Mouse (Mus musculus) heart, embryonic 15.5 days (tissue): ENCODE results near the gene Clstn2. TPM values are rescaled to one million over a fixed set of nuclear protein-coding genes. Genes with fewer than 3 reads are reported as not detected.

Experiments
- ATAC-seq: fragments of 200-750 bp; cut with Nextera tagmentation; replicated peaks from 2 replicates; pipeline ENCODE4 v1.8.0; 2017; ENCODE audit warnings: low read depth, moderate TSS enrichment; ENCODE audit not compliant: insufficient number of reproducible peaks, insufficient read depth, low FRiP score
- H3K27ac ChIP-seq: fragments of 300-500 bp; sonication (generic); 2 replicates; pipeline ENCODE4 v1.5.1; 2015; ENCODE audit warnings: mild to moderate bottlenecking, inconsistent platforms
- H3K27me3 ChIP-seq: fragments of 300-500 bp; sonication (generic); 2 replicates; pipeline ENCODE4 v1.6.1; 2015; ENCODE audit warnings: inconsistent platforms
- H3K36me3 ChIP-seq: fragments of 300-500 bp; sonication (generic); 2 replicates; pipeline ENCODE4 v1.6.1; 2015; ENCODE audit warnings: mild to moderate bottlenecking, inconsistent platforms
- H3K4me1 ChIP-seq: fragments of 300-500 bp; sonication (generic); replicated peaks from 2 replicates; pipeline ENCODE4 v1.6.1; 2015; ENCODE audit warnings: inconsistent platforms
- H3K4me2 ChIP-seq: fragments of 300-500 bp; sonication (generic); 2 replicates; pipeline ENCODE4 v1.6.1; 2015; ENCODE audit warnings: inconsistent platforms, mild to moderate bottlenecking, moderate library complexity
- H3K4me3 ChIP-seq: fragments of 300-500 bp; sonication (generic); 2 replicates; pipeline ENCODE4 v1.5.1; 2015; ENCODE audit warnings: mild to moderate bottlenecking, inconsistent platforms
- H3K9ac ChIP-seq: fragments of 300-500 bp; sonication (generic); 2 replicates; pipeline ENCODE4 v1.6.1; 2015; ENCODE audit warnings: mild to moderate bottlenecking, inconsistent platforms
- H3K9me3 ChIP-seq: fragments of 300-500 bp; sonication (generic); replicated peaks from 2 replicates; pipeline ENCODE4 v1.6.1; 2016; ENCODE audit warnings: inconsistent platforms
- WGBS: fragments of 180-500 bp; shearing (Covaris S2); methylation state at CpG from one replicate; pipeline ENCODE4 v1.1.7; 2015; ENCODE audit warnings: mixed read lengths; 5-methylcytosine and 5-hydroxymethylcytosine counted together
- polyA plus RNA-seq: library from polyadenylated mRNA; unstranded; fragments of >200 nt; fragmentation: Nextera tagmentation; extraction: Ambion mirVana; gene quantifications from 2 replicates; pipeline ENCODE4 v1.2.1, GENCODE M21; 2015

Gene Clstn2
- polyA plus RNA-seq, 1 experiment from 2014 or later: 0.30 TPM

DNA sequence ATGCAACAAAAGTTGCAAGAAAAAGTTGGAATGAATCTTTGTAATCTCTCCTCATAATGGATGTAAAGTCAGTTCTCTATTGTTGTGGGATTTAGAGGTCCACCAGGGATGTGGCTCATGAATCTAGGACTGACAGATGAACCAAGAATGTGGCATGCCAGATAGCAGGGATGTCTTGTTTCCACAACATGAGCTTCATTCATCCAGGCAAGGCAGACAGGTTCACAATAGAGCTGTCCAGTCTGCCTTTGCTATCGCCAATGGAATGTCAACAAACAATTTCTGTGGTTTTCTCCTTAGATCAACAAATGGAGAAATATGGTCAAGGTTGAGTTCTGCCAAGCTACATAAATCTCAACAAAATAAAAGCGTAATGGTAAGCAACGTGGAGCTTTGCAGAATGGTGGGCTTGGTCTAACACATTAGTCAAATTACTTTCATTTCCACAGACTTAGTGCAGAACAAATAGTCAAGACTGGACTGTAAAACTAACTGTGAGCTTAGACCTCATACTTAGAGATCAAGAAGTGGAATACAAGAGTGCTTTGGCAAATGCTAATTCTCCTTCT, 520.6 kb downstream of the Clstn2 start:
- Histone ChIP-seq H3K4me3 (no peak overlapping the region), H3K27ac (no peak overlapping the region), H3K27me3 (no peaks in the 10 kb centered on the region), H3K36me3 (no peaks in the 10 kb centered on the region), H3K9me3 (no peaks in the 10 kb centered on the region), H3K9ac (no peak overlapping the region), H3K4me1 (no peaks in the 10 kb centered on the region), H3K4me2 (no peak overlapping the region)
- 64% methylated on average over 3 of the region's 3 CpGs for WGBS
- no peak for ATAC-seq

DNA sequence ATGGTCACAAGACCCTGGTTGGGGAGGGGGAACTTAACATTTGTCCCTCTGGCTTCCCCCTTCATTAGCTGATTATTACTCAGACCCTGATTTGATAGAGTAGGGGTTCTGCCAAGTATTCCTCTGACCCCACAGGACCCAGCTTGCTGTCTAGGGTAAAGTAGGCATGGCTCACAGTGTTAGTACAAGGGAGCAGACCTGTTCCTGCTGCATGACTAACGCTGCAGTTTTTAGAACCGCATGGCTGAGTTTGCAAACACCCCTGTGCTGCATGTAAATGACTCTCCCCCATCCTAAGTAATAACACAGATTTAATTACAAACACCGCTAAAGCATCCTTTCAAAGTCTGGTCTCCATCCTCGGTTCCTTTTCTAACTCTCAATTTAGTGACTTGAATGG, 531.6 kb downstream of the Clstn2 start:
- Histone ChIP-seq H3K4me3 (no peak overlapping the region), H3K27ac (no peak overlapping the region), H3K9me3 (no peaks in the 10 kb centered on the region), H3K4me1 (no peaks in the 10 kb centered on the region), H3K27me3 (no peaks in the 10 kb centered on the region), H3K36me3 (no peaks in the 10 kb centered on the region), H3K9ac (no peak overlapping the region), H3K4me2 (no peak overlapping the region)
- whole genome bisulfite sequencing: 69% methylated on average over 4 of the region's 4 CpGs
- no peak for ATAC-seq

DNA sequence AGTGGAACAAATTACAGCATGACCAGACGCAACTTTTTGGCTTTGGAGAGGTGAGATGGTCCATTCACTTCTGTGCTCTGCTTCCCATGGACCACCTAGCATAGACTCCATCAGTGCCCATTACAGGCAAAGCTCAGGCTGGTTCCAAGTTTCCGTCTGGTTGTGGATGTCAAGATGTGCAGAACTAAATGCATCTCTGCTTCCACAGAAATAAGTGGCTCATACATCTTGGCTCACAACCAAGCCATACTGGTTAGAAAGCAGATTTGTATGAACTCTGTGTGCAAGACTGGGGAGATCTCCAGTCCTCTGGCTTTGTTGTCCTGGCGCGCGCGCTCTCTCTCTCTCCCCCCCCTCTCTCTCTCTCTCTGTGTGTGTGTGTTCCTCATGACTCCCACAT, 537.9 kb downstream of the Clstn2 start:
- H3K9me3 ChIP-seq: no peaks in the 10 kb centered on the region
- H3K27me3 ChIP-seq: no peaks in the 10 kb centered on the region
- H3K27ac ChIP-seq: no peak overlapping the region
- WGBS: 90% methylated on average over 6 of the region's 6 CpGs
- no peaks in the 10 kb centered on the region for H3K36me3 ChIP-seq
- H3K4me2 ChIP-seq: no peak overlapping the region
- H3K4me3 ChIP-seq: no peak overlapping the region
- no peak overlapping the region for H3K9ac ChIP-seq
- ATAC-seq: no peak
- no peaks in the 10 kb centered on the region for H3K4me1 ChIP-seq

- Histone ChIP-seq H3K4me2 (no peak overlapping the region), H3K27me3 (no peaks in the 10 kb centered on the region), H3K27ac (no peak overlapping the region), H3K4me1 (no peaks in the 10 kb centered on the region), H3K9ac (no peak overlapping the region), H3K4me3 (no peak overlapping the region), H3K9me3 (no peaks in the 10 kb centered on the region), H3K36me3 (no peaks in the 10 kb centered on the region)
- no peak for ATAC-seq
- 69% methylated on average over 2 of the region's 2 CpGs for WGBS
These were observed 541.4 kb downstream of the Clstn2 start for GRCm38 (mm10) chr9:97491626-97492025.

DNA sequence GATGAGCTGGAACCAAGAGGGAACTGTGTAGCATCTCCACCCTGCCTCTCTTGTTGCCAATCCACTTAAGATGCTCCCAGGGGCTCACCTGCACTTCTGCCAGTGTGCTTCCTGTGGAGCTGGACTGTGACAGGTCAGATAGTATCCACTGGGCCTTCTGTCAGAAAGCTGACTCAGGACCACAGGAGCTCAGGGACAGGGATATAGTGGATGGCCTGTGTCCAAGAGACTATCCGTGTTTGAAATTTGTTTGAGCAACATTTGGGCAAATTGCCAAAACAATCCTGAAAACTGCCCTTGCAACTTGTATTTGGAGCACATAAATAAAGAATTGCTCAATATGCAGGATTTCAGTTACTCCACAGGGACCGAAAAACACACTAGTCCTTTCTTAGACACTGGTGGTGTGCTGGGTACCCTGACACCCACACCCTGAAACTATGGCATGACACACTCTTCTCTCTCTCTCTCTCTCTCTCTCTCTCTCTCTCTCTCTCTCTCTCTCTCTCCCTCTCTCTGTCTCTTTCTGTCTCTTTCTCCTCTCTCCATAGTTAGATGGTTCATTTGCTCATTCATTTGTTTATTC, 542.3 kb downstream of the Clstn2 start:
- Histone ChIP-seq H3K9me3 (no peaks in the 10 kb centered on the region), H3K9ac (no peak overlapping the region), H3K27ac (no peak overlapping the region), H3K36me3 (no peaks in the 10 kb centered on the region), H3K4me2 (no peak overlapping the region), H3K27me3 (no peaks in the 10 kb centered on the region), H3K4me1 (no peaks in the 10 kb centered on the region), H3K4me3 (no peak overlapping the region)
- no peak for ATAC-seq
- WGBS: 39% methylated on average over 2 of the region's 2 CpGs

DNA sequence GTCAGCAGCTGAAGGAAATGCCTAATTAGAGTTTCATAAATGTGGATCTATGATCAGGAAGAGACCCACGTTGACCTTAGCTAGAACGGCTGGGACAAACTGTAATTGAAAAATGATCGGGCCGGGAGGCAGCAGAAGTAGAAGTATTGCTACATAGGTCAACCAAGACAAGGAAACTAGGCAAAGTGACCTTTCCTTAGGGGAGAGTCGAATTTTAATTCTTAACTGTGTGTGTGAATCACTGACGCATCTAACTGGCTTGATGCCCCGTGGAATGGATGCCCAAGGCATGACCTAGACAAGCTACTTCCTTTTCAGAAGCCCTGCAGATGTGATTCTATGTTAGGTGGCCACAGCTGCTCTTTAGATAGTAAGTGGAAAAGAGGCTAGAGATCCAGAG, 546.2 kb downstream of the Clstn2 start:
- Histone ChIP-seq H3K36me3 (no peaks in the 10 kb centered on the region), H3K9ac (no peak overlapping the region), H3K27ac (no peak overlapping the region), H3K9me3 (no peaks in the 10 kb centered on the region), H3K4me2 (no peak overlapping the region), H3K4me3 (no peak overlapping the region), H3K4me1 (no peaks in the 10 kb centered on the region), H3K27me3 (no peaks in the 10 kb centered on the region)
- WGBS: 69% methylated on average over 7 of the region's 7 CpGs
- no peak for ATAC-seq

DNA sequence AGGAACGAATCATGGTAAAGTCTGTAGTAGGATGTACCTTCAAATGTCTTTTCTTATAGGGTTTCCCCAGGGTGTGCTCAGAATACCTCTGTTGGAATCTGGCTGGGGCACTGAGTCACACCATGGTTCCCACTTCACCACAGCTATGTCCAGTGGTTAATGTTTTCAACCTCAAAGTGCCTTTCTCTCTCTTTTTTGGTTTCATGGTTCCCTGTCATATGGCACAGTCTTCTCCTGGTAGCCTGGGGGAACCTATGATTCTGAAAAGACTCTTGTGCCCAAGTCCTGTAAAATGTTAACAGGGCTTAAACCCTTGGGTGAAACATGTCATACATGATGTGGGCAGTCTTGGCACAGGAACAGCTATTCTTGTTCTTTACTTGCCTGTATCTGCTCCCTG, 551.8 kb downstream of the Clstn2 start:
- ATAC-seq: no peak
- 56% methylated on average over 1 of the region's 1 CpGs for WGBS
- Histone ChIP-seq H3K4me2 (no peak overlapping the region), H3K36me3 (no peaks in the 10 kb centered on the region), H3K27ac (no peak overlapping the region), H3K4me3 (no peak overlapping the region), H3K27me3 (no peaks in the 10 kb centered on the region), H3K9ac (no peak overlapping the region), H3K4me1 (no peaks in the 10 kb centered on the region), H3K9me3 (no peaks in the 10 kb centered on the region)

DNA sequence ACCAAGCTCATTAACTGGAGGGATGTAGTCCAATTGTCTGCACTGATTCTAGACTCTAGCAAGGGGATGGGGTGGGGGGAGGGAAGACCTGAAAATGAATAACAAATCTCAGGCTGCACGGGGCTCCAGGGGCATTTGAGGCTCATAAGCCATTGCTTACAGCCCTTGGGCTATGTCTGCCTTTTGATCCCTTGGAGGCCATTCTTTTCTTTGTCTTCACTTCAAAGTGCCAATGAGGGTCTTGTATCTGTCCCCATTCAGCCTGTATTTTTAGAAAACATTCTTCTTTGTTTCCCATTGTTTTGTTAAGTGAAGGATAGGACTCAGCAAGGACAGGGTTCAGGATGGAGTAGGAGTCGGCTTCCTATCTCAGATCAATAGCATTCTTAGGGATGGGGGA, 556.0 kb downstream of the Clstn2 start:
- no peak overlapping the region for H3K27ac ChIP-seq
- no peaks in the 10 kb centered on the region for H3K4me1 ChIP-seq
- no peak overlapping the region for H3K9ac ChIP-seq
- no peak overlapping the region for H3K4me3 ChIP-seq
- no peak overlapping the region for H3K4me2 ChIP-seq
- no peaks in the 10 kb centered on the region for H3K27me3 ChIP-seq
- ATAC-seq: no peak
- no peaks in the 10 kb centered on the region for H3K9me3 ChIP-seq
- 51% methylated on average over 2 of the region's 2 CpGs for WGBS
- H3K36me3 ChIP-seq: no peaks in the 10 kb centered on the region

- ATAC-seq: no peak
- no peaks in the 10 kb centered on the region for H3K9me3 ChIP-seq
- no peak overlapping the region for H3K4me3 ChIP-seq
- H3K36me3 ChIP-seq: no peaks in the 10 kb centered on the region
- H3K27ac ChIP-seq: no peak overlapping the region
- H3K27me3 ChIP-seq: no peaks in the 10 kb centered on the region
- 70% methylated on average over 3 of the region's 3 CpGs for WGBS
- no peak overlapping the region for H3K9ac ChIP-seq
- no peaks in the 10 kb centered on the region for H3K4me1 ChIP-seq
- no peak overlapping the region for H3K4me2 ChIP-seq
These were observed 556.5 kb downstream of the Clstn2 start for GRCm38 (mm10) chr9:97476456-97476855.

GRCm38 (mm10) chr9:97474896-97475295, 558.1 kb downstream of the Clstn2 start:
- no peak for ATAC-seq
- H3K4me2 ChIP-seq: no peak overlapping the region
- no peaks in the 10 kb centered on the region for H3K9me3 ChIP-seq
- H3K27me3 ChIP-seq: no peaks in the 10 kb centered on the region
- H3K9ac ChIP-seq: no peak overlapping the region
- no peak overlapping the region for H3K4me3 ChIP-seq
- no peaks in the 10 kb centered on the region for H3K36me3 ChIP-seq
- no peaks in the 10 kb centered on the region for H3K4me1 ChIP-seq
- H3K27ac ChIP-seq: no peak overlapping the region
- WGBS: 72% methylated on average over 6 of the region's 6 CpGs

DNA sequence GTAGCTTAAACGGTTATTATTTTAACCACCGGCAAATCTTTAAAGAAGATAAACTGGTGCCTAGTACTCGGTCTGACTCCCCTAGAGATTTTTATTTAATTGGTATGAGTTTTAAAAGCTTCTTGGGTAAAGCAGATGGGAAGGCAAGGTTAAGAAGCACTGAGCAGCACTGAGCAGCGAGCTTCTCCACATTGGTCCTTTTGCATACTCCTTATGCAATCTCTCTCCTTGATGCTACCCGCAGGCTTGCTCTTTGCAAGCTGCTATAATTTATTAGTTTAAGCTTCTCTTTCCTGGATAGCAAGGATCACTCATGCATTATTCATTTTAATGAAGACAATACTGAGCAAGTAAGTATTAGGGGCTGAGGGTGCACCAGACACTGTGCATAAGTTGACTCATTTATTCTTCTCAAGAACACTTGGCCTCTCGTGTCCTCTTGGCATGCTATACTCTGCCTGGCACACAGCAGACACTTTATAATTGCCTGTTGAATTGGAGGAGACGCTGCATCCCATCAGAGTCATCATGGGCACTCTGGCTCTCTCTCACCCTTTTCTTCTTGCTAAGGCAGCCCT, 561.9 kb downstream of the Clstn2 start:
- Histone ChIP-seq H3K9me3 (no peaks in the 10 kb centered on the region), H3K27me3 (no peaks in the 10 kb centered on the region), H3K4me2 (no peak overlapping the region), H3K4me1 (no peaks in the 10 kb centered on the region), H3K36me3 (no peaks in the 10 kb centered on the region), H3K9ac (no peak overlapping the region), H3K4me3 (no peak overlapping the region), H3K27ac (no peak overlapping the region)
- ATAC-seq: no peak
- WGBS: 86% methylated on average over 7 of the region's 7 CpGs

DNA sequence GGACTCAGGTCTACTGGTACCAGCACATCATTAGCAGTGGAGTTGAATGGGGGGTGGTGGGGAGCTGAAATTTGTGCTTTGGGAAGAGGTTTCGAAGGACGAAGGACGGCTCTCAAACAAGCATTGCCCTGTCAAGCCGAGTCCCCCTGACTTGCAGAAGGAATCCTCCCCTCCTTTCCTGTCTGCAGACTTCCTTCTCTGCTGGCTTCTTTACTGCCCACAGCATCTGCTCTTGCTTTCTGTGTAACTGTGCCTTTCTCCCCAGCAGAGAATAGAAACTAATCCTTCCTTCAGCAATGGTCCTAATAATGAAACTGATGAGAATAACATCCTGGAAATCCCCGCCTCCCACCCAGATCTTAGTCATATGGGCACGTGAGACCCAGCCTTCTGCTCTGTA, 572.5 kb downstream of the Clstn2 start:
- Histone ChIP-seq H3K4me2 (no peak overlapping the region), H3K4me1 (no peaks in the 10 kb centered on the region), H3K36me3 (no peaks in the 10 kb centered on the region), H3K9me3 (no peaks in the 10 kb centered on the region), H3K27ac (no peak overlapping the region), H3K4me3 (no peak overlapping the region), H3K9ac (no peak overlapping the region), H3K27me3 (peaks cover 3% of the 10 kb centered on the region; the same call in 1 of the 2 replicates)
- WGBS: 64% methylated on average over 6 of the region's 6 CpGs
- no peak for ATAC-seq
